Mouse (Mus musculus) hindbrain, embryonic 10.5 days (tissue): ENCODE measurements around the gene Tap1. TPM values are rescaled to one million over a fixed set of nuclear protein-coding genes. Genes with fewer than 3 reads are reported as not detected.

Experiments used
- DNase-seq: peaks from one replicate; pipeline ENCODE4 v3.0.0-alpha.2; 2017; ENCODE audit warnings: low spot score
- H3K27ac ChIP-seq: fragments of 300-500 bp; sonication (generic); 2 replicates; pipeline ENCODE4 v1.5.1; 2016; ENCODE audit warnings: mild to moderate bottlenecking, moderate library complexity
- H3K27me3 ChIP-seq: fragments of 300-500 bp; sonication (generic); 2 replicates; pipeline ENCODE4 v1.6.1; 2016; ENCODE audit warnings: mild to moderate bottlenecking; ENCODE audit not compliant: poor library complexity, insufficient read depth, severe bottlenecking
- H3K36me3 ChIP-seq: fragments of 300-500 bp; sonication (generic); 2 replicates; pipeline ENCODE4 v1.6.1; 2016; ENCODE audit warnings: mild to moderate bottlenecking, moderate library complexity
- H3K4me1 ChIP-seq: fragments of 300-500 bp; sonication (generic); replicated peaks from 2 replicates; pipeline ENCODE4 v1.6.1; 2016; ENCODE audit warnings: mild to moderate bottlenecking
- H3K4me3 ChIP-seq: fragments of 300-500 bp; sonication (generic); 2 replicates; pipeline ENCODE4 v1.5.1; 2016; ENCODE audit warnings: mild to moderate bottlenecking, moderate library complexity
- H3K9me3 ChIP-seq: fragments of 300-500 bp; sonication (generic); 2 replicates; pipeline ENCODE4 v1.6.1; 2016; ENCODE audit warnings: mild to moderate bottlenecking, moderate library complexity
- WGBS: fragments of 180-500 bp; shearing (Covaris S2); methylation state at CpG from one replicate; pipeline ENCODE4 v1.1.7; 2016; 5-methylcytosine and 5-hydroxymethylcytosine counted together
- polyA plus RNA-seq: library from polyadenylated mRNA; unstranded; fragments of >200 nt; fragmentation: Nextera tagmentation; extraction: Ambion mirVana; gene quantifications from 2 replicates; pipeline ENCODE4 v1.2.1, GENCODE M21; 2016

The Tap1 gene
- polyA plus RNA-seq, 1 experiment from 2014 or later, result 1.7 TPM

GRCm38 (mm10) chr17:34186885-34187260, 480 bp upstream of the Tap1 start:
- peak overlapping the region; percentile 56 for H3K4me3 ChIP-seq
- H3K4me1 ChIP-seq, result peaks cover 19% of the 10 kb centered on the region
- H3K27ac ChIP-seq, result peak overlapping the region; percentile 35; the same call in 1 of the 2 replicates
- DNase-seq, result no peak
- peaks cover 86% of the 10 kb centered on the region for H3K27me3 ChIP-seq
- WGBS, result 4% methylated on average over 14 of the region's 14 CpGs
- H3K9me3 ChIP-seq, result no peaks in the 10 kb centered on the region
- no peaks in the 10 kb centered on the region for H3K36me3 ChIP-seq

- Histone ChIP-seq H3K27me3 (peaks cover 98% of the 10 kb centered on the region), H3K4me1 (peaks cover 19% of the 10 kb centered on the region), H3K27ac (peak overlapping the region; percentile 57), H3K9me3 (no peaks in the 10 kb centered on the region), H3K36me3 (no peaks in the 10 kb centered on the region), H3K4me3 (peak overlapping the region; percentile 56)
- DNase-seq, result no peak
- 3% methylated on average over 20 of the region's 20 CpGs for WGBS
Measured at GRCm38 (mm10) chr17:34188010-34188409, 657 bp downstream of the Tap1 start.

DNA sequence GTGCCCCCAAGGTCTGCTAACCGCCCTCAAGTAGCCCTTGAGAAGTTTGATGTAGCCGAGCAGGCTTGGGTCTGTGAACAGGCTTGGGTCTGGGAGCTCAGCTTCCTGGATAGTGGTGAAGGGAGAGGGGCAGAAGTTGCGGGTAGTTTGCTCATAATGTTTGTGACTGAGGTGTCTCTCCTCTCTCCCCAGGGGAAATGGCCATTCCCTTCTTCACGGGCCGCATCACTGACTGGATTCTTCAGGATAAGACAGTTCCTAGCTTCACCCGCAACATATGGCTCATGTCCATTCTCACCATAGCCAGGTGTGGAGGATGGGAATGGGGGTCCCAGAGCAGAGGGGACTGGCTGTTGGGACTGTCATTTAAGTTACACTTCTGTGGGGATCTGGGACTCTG, 1.6 kb downstream of the Tap1 start:
- Histone ChIP-seq H3K4me1 (peaks cover 19% of the 10 kb centered on the region), H3K9me3 (no peaks in the 10 kb centered on the region), H3K27ac (no peak overlapping the region), H3K27me3 (peaks cover 98% of the 10 kb centered on the region), H3K4me3 (no peak overlapping the region), H3K36me3 (no peaks in the 10 kb centered on the region)
- no peak for DNase-seq
- WGBS, result 77% methylated on average over 6 of the region's 6 CpGs

GRCm38 (mm10) chr17:34192852-34193251, 5.5 kb downstream of the Tap1 start:
- peaks cover 99% of the 10 kb centered on the region for H3K27me3 ChIP-seq
- H3K4me1 ChIP-seq, result peaks cover 16% of the 10 kb centered on the region
- no peaks in the 10 kb centered on the region for H3K36me3 ChIP-seq
- WGBS, result 25% methylated on average over 16 of the region's 16 CpGs
- H3K9me3 ChIP-seq, result no peaks in the 10 kb centered on the region
- DNase-seq, result no peak
- no peak overlapping the region for H3K4me3 ChIP-seq
- no peak overlapping the region for H3K27ac ChIP-seq

DNA sequence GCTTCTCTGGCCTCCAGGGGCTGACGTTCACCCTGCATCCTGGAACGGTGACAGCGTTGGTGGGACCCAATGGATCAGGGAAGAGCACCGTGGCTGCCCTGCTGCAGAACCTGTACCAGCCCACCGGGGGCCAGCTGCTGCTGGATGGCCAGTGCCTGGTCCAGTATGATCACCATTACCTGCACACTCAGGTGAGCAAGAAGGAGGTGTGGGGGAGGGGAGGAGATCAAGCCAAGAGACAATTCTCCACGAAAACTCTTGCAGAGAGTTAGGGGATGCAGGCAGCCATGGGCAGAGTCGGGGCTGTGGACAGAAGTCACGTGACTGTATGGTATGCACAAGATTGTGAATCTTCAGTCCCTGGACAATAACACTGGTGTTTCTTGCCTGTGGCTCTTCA, 6.1 kb downstream of the Tap1 start:
- Histone ChIP-seq H3K36me3 (no peaks in the 10 kb centered on the region), H3K9me3 (no peaks in the 10 kb centered on the region), H3K27ac (no peak overlapping the region), H3K27me3 (peaks cover 99% of the 10 kb centered on the region), H3K4me1 (peaks cover 17% of the 10 kb centered on the region), H3K4me3 (no peak overlapping the region)
- WGBS, result 62% methylated on average over 8 of the region's 8 CpGs
- DNase-seq, result no peak

DNA sequence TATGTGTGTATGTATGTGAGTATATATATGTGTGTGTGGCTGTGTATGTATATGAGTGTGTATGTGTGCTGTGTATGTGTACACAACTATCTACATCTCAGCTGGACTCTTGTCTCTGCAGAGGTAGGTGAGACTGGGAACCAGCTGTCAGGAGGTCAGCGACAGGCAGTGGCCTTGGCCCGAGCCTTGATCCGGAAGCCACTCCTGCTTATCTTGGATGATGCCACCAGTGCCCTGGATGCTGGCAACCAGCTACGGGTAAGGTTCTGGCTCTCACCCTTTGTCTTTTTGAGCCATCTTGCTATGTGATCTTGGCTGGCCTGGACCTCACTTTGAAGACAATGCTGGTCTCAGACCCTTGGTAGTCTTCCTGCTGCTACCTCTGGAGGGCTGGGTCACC, 7.4 kb downstream of the Tap1 start:
- Histone ChIP-seq H3K27ac (no peak overlapping the region), H3K27me3 (peaks cover 98% of the 10 kb centered on the region), H3K36me3 (no peaks in the 10 kb centered on the region), H3K9me3 (no peaks in the 10 kb centered on the region), H3K4me3 (no peak overlapping the region), H3K4me1 (peaks cover 19% of the 10 kb centered on the region)
- WGBS, result 88% methylated on average over 4 of the region's 4 CpGs
- no peak for DNase-seq

DNA sequence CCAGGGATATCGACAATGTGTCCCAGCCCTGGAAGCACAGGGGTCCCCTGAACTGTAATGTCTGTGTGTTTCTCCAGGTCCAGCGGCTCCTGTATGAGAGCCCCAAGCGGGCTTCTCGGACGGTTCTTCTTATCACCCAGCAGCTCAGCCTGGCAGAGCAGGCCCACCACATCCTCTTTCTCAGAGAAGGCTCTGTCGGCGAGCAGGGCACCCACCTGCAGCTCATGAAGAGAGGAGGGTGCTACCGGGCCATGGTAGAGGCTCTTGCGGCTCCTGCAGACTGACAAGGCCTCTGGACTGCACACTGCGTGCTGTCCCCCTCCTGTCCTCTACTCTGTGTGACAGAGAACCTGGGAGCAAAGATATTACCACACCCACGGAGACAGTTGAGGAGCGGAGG, 9.1 kb downstream of the Tap1 start:
- DNase-seq, result no peak
- WGBS, result 30% methylated on average over 12 of the region's 12 CpGs

GRCm38 (mm10) chr17:34196941-34197894, 9.9 kb downstream of the Tap1 start, which contains the start of gene Psmb8:
Gene Psmb8, plus strand, starts transcription at chr17:34197721.
- H3K36me3 ChIP-seq, result no peaks in the 10 kb centered on the region
- H3K27me3 ChIP-seq, result peaks cover 95% of the 10 kb centered on the region
- no peaks in the 10 kb centered on the region for H3K9me3 ChIP-seq
- H3K4me1 ChIP-seq, result peaks cover 19% of the 10 kb centered on the region
- WGBS, result 6% methylated on average over 41 of the region's 41 CpGs
- peak; percentile 84 for DNase-seq
- no peak within 1 kb of the TSS for H3K27ac ChIP-seq
- peak within 1 kb of the TSS; percentile 51 for H3K4me3 ChIP-seq

More for the DNA sequence above, 9.1 kb downstream of the Tap1 start:
- peaks cover 98% of the 10 kb centered on the region for H3K27me3 ChIP-seq
- no peaks in the 10 kb centered on the region for H3K9me3 ChIP-seq
- H3K36me3 ChIP-seq, result no peaks in the 10 kb centered on the region
- no peak overlapping the region for H3K27ac ChIP-seq
- H3K4me1 ChIP-seq, result peaks cover 19% of the 10 kb centered on the region
- H3K4me3 ChIP-seq, result no peak overlapping the region

- peaks cover 93% of the 10 kb centered on the region for H3K27me3 ChIP-seq
- no peaks in the 10 kb centered on the region for H3K36me3 ChIP-seq
- H3K4me3 ChIP-seq, result peak overlapping the region; percentile 51
- DNase-seq, result no peak
- peaks cover 19% of the 10 kb centered on the region for H3K4me1 ChIP-seq
- no peaks in the 10 kb centered on the region for H3K9me3 ChIP-seq
- 3% methylated on average over 32 of the region's 32 CpGs for WGBS
- no peak overlapping the region for H3K27ac ChIP-seq
Measured at GRCm38 (mm10) chr17:34197904-34198520, 10.7 kb downstream of the Tap1 start.

DNA sequence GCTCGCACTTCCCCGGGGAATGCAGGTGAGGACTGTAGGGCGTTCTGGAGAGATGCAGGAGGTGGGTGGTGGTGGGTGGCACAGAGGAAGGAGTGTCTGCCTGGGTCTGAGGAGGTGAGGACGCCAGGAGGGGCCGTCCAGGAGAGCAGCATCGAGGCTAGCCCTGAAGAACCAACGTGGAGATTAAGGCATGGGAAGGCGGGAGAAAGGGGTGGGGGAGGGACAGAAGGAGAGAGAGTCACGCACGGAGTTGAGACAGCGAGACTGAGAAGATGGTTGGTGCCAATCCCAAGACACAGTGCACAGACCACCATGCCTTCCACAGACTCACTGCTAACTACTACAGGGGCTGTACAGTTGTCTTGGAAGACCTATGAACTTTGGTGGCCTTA, 11.2 kb downstream of the Tap1 start:
- Histone ChIP-seq H3K36me3 (no peaks in the 10 kb centered on the region), H3K9me3 (no peaks in the 10 kb centered on the region), H3K27me3 (peaks cover 93% of the 10 kb centered on the region), H3K27ac (no peak overlapping the region), H3K4me1 (peaks cover 19% of the 10 kb centered on the region), H3K4me3 (peak overlapping the region; percentile 51)
- 9% methylated on average over 11 of the region's 11 CpGs for WGBS
- no peak for DNase-seq

- H3K36me3 ChIP-seq, result no peaks in the 10 kb centered on the region
- peaks cover 19% of the 10 kb centered on the region for H3K4me1 ChIP-seq
- H3K4me3 ChIP-seq, result no peak overlapping the region
- peaks cover 92% of the 10 kb centered on the region for H3K27me3 ChIP-seq
- 68% methylated on average over 12 of the region's 12 CpGs for WGBS
- no peak for DNase-seq
- no peak overlapping the region for H3K27ac ChIP-seq
- H3K9me3 ChIP-seq, result no peaks in the 10 kb centered on the region
Measured at GRCm38 (mm10) chr17:34199050-34199619, 11.8 kb downstream of the Tap1 start.

DNA sequence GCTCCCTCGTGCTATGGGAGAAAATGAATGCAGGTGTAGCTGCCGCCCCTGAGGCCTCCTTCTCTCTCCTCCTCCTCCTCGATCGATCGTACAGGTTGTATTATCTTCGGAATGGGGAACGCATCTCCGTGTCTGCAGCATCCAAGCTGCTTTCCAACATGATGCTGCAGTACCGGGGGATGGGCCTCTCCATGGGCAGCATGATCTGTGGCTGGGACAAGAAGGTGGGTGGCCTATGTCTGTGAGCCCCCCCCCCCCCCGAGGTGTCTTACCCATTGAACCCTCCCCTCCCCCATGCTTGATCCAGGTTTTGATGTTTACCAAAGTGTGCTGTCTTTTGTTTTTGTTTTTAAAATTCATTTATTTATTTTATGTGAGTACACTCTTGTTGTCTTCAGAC, 12.7 kb downstream of the Tap1 start:
- WGBS, result 87% methylated on average over 10 of the region's 10 CpGs

More for the DNA sequence above, 12.7 kb downstream of the Tap1 start:
- Histone ChIP-seq H3K4me1 (peaks cover 25% of the 10 kb centered on the region), H3K36me3 (no peaks in the 10 kb centered on the region), H3K4me3 (no peak overlapping the region), H3K9me3 (no peaks in the 10 kb centered on the region), H3K27ac (no peak overlapping the region), H3K27me3 (peaks cover 91% of the 10 kb centered on the region)
- DNase-seq, result no peak
